Mouse (Mus musculus): ENCODE results near the gene Dram1.
A peak's percentile ranks its signal among the peaks of the same experiment; 100 is the strongest.

Dram1 gene

GRCm38 (mm10) chr10:88385758-88386157 lies 6.9 kb upstream of the Dram1 start:
- DNase-seq (ENCODE audit: low read depth): peak; percentile 45

GRCm38 (mm10) chr10:88385290-88385689 lies 6.4 kb upstream of the Dram1 start:
- no peak for DNase-seq (ENCODE audit: low read depth)

- no peak for DNase-seq (ENCODE audit: low read depth)
These were observed 5.2 kb upstream of the Dram1 start for GRCm38 (mm10) chr10:88384081-88384480.

GRCm38 (mm10) chr10:88383479-88383878 lies 4.6 kb upstream of the Dram1 start:
- no peak for DNase-seq (ENCODE audit: low read depth)

- no peak for DNase-seq (ENCODE audit: low read depth)
These were observed 3.1 kb upstream of the Dram1 start for GRCm38 (mm10) chr10:88382009-88382408.

- no peak for DNase-seq (ENCODE audit: low read depth)
These were observed 2.4 kb upstream of the Dram1 start for GRCm38 (mm10) chr10:88381286-88381685.

- DNase-seq (ENCODE audit: low read depth): peak; percentile 48
These were observed 1.7 kb upstream of the Dram1 start for GRCm38 (mm10) chr10:88380430-88381060.

- peak; percentile 81 for DNase-seq (ENCODE audit: low read depth)
These were observed 1.1 kb upstream of the Dram1 start for GRCm38 (mm10) chr10:88380002-88380401.

GRCm38 (mm10) chr10:88377666-88378065 lies 1.2 kb downstream of the Dram1 start:
- DNase-seq (ENCODE audit: low read depth): no peak

GRCm38 (mm10) chr10:88376770-88377169 lies 2.1 kb downstream of the Dram1 start:
- DNase-seq (ENCODE audit: low read depth): peak; percentile 97

- DNase-seq (ENCODE audit: low read depth): no peak
These were observed 3.9 kb downstream of the Dram1 start for GRCm38 (mm10) chr10:88374984-88375383.

- DNase-seq (ENCODE audit: low read depth): peak; percentile 33
These were observed 5.9 kb downstream of the Dram1 start for GRCm38 (mm10) chr10:88372945-88373344.

- DNase-seq (ENCODE audit: low read depth): peak; percentile 37
These were observed 6.4 kb downstream of the Dram1 start for GRCm38 (mm10) chr10:88372436-88372835.

- no peak for DNase-seq (ENCODE audit: low read depth)
These were observed 7.1 kb downstream of the Dram1 start for GRCm38 (mm10) chr10:88371793-88372192.

- no peak for DNase-seq (ENCODE audit: low read depth)
These were observed 9.6 kb downstream of the Dram1 start for GRCm38 (mm10) chr10:88369233-88369632.

GRCm38 (mm10) chr10:88364221-88364620 lies 14.7 kb downstream of the Dram1 start:
- no peak for DNase-seq (ENCODE audit: low read depth)

- no peak for DNase-seq (ENCODE audit: low read depth)
These were observed 16.7 kb downstream of the Dram1 start for GRCm38 (mm10) chr10:88362218-88362617.

- DNase-seq (ENCODE audit: low read depth): peak; percentile 89
These were observed 21.8 kb downstream of the Dram1 start for GRCm38 (mm10) chr10:88356983-88357559.

GRCm38 (mm10) chr10:88356114-88356982 lies 22.5 kb downstream of the Dram1 start:
- peak; percentile 29 for DNase-seq (ENCODE audit: low read depth)

- DNase-seq (ENCODE audit: low read depth): peak; percentile 16
These were observed 24.3 kb downstream of the Dram1 start for GRCm38 (mm10) chr10:88354599-88354998.

GRCm38 (mm10) chr10:88352549-88352948 lies 26.3 kb downstream of the Dram1 start:
- DNase-seq (ENCODE audit: low read depth): no peak

GRCm38 (mm10) chr10:88351411-88352103 lies 27.3 kb downstream of the Dram1 start:
- no peak for DNase-seq (ENCODE audit: low read depth)

Measured in NIH3T3 (cell line).